Mouse (Mus musculus): ENCODE measurements at regions not wholly inside any gene's neighbourhood (a gene's known extent, or its start where the extent isn't known, plus 50 kb on each side); places are given as distances from the start of the nearest gene placed in this dataset.

DNA sequence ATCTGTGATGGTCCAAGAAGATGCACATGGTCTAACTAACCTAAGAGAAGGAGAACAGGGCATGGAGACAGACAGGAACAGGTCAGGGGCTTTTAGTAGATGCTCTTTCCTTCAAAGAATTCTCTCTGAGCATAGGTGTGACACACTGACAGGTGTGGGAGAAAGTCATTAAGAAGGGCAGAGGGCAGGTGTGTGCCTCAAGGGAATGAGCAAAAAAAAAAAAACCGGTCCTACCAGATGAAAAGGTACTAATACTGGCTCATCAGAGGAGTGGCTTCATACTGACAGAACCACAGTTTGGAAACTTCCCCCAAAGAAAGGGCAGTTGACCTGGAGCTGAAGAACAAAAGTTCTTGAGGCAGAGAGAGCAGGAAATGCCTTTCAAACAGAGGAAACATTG, 105.3 kb upstream of the Stx16 start:
- H3K27ac ChIP-seq (ENCODE audit: low read length) = no peak overlapping the region
- no peak for ATAC-seq (ENCODE audit: insufficient number of reproducible peaks, insufficient read depth, low FRiP score, low read depth)
- 65% methylated on average over 1 of the region's 1 CpGs for WGBS
- no peak overlapping the region for H3K4me2 ChIP-seq (replicated peaks; ENCODE audit: low read depth, low read length)
- no peaks in the 10 kb centered on the region for H3K4me1 ChIP-seq (ENCODE audit: control insufficient read depth, insufficient read depth, low read length)
- H3K9ac ChIP-seq (replicated peaks; ENCODE audit: low read depth, low read length) = no peak overlapping the region
- H3K4me3 ChIP-seq (ENCODE audit: low read depth, low read length) = no peak overlapping the region
- H3K27me3 ChIP-seq (ENCODE audit: control insufficient read depth, insufficient read depth, low read length) = no peaks in the 10 kb centered on the region
- H3K9me3 ChIP-seq (ENCODE audit: control insufficient read depth, low read depth, low read length) = 0 out of 2 replicates have a peak, but pooled peaks cover 11% of the 10 kb centered on the region
- no peaks in the 10 kb centered on the region for H3K36me3 ChIP-seq (ENCODE audit: control insufficient read depth, insufficient read depth, low read length)

DNA sequence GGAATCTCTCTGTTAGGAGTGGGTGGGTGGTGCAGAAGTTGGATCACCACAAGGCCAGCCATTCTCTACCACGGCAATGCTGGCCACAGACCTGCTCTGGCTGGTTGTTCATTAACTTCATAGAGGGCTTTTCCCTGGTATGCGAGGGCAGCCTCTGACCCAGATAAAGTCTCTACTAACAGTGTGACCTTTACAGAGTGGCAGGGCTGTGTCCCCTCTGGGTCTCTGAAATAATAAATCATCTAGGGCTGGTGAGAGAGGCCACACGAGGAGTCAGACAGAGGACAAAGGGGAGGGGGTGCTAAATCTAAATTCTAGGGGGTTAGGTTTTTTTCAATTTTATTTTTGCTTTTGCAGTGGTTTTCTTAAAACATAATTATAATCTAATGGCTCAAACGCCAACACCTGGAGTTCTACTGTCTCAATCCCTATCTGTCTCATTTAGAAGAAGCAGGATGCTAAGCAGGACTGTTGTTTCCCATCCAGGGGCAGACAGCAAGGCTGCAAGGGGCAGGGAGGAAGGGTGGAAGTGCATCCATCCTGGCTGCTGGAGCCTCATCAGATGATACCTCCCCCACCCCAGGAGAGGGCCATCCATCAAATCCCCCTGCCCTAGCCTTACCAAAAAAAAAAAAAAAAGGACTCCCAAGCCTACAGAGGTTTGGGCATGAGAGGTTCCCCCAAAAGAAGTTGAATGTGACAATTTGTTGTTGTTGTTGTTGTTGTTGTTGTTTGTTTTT, 99.6 kb upstream of the Stx16 start:
- Histone ChIP-seq H3K27me3 (ENCODE audit: control insufficient read depth, insufficient read depth, low read length) (no peaks in the 10 kb centered on the region), H3K36me3 (ENCODE audit: control insufficient read depth, insufficient read depth, low read length) (no peaks in the 10 kb centered on the region), H3K9me3 (ENCODE audit: control insufficient read depth, low read depth, low read length) (0 out of 2 replicates have a peak, but pooled peaks cover 11% of the 10 kb centered on the region), H3K4me3 (ENCODE audit: low read depth, low read length) (no peak overlapping the region), H3K27ac (ENCODE audit: low read length) (peak overlapping the region; percentile 77; the same call in 1 of the 2 replicates), H3K9ac (replicated peaks; ENCODE audit: low read depth, low read length) (no peak overlapping the region), H3K4me2 (replicated peaks; ENCODE audit: low read depth, low read length) (no peak overlapping the region), H3K4me1 (ENCODE audit: control insufficient read depth, insufficient read depth, low read length) (peaks cover 14% of the 10 kb centered on the region; the same call in 1 of the 2 replicates)
- WGBS = 23% methylated on average over 4 of the region's 4 CpGs
- peak; percentile 74 for ATAC-seq (ENCODE audit: insufficient number of reproducible peaks, insufficient read depth, low FRiP score, low read depth)

DNA sequence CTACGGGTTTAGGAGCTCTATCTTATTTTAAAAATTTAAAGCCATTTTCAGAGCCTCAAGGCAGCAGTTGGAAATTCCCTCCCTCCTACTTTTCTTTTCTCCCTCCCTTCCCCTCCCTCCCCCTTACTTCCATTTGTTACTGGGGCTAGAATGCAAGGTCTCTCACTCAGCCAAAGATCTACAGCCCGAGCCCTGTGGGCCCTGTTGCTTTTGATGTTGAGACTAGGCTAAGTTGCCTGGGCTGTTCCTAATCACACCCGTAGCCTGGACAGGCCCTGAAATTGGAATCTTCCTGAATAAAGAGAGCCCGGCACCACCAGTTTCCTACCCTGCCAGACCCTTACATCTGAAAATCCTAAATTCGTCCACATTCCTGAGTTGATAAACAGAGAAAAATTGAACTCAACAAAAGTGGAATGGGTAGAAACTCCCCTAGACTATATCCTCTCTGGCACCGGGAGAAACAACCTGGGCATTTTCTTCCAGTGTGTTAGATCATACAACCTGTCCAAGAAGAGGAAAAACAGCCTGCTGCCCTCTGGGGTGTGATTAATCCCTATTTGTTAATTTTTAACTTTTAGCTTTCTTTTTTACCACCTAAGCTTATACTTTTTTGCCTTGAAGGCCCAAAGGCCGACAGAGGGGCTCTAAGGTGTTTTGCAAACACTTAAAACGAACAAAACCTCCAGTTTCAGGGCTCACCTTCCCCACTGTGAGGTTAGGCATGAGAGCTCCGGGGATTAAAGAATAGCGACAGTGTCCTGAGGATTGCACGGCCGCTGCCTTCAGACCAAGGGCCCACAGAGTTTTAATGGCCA, 98.7 kb upstream of the Stx16 start:
- H3K36me3 ChIP-seq (ENCODE audit: control insufficient read depth, insufficient read depth, low read length) = no peaks in the 10 kb centered on the region
- H3K4me3 ChIP-seq (ENCODE audit: low read depth, low read length) = no peak overlapping the region
- ATAC-seq (ENCODE audit: insufficient number of reproducible peaks, insufficient read depth, low FRiP score, low read depth) = peak; percentile 70
- 19% methylated on average over 12 of the region's 12 CpGs for WGBS
- no peak overlapping the region for H3K4me2 ChIP-seq (replicated peaks; ENCODE audit: low read depth, low read length)
- H3K4me1 ChIP-seq (ENCODE audit: control insufficient read depth, insufficient read depth, low read length) = peaks cover 14% of the 10 kb centered on the region; the same call in 1 of the 2 replicates
- H3K27ac ChIP-seq (ENCODE audit: low read length) = peak overlapping the region; percentile 77
- H3K27me3 ChIP-seq (ENCODE audit: control insufficient read depth, insufficient read depth, low read length) = no peaks in the 10 kb centered on the region
- H3K9me3 ChIP-seq (ENCODE audit: control insufficient read depth, low read depth, low read length) = 0 out of 2 replicates have a peak, but pooled peaks cover 11% of the 10 kb centered on the region
- no peak overlapping the region for H3K9ac ChIP-seq (replicated peaks; ENCODE audit: low read depth, low read length)

DNA sequence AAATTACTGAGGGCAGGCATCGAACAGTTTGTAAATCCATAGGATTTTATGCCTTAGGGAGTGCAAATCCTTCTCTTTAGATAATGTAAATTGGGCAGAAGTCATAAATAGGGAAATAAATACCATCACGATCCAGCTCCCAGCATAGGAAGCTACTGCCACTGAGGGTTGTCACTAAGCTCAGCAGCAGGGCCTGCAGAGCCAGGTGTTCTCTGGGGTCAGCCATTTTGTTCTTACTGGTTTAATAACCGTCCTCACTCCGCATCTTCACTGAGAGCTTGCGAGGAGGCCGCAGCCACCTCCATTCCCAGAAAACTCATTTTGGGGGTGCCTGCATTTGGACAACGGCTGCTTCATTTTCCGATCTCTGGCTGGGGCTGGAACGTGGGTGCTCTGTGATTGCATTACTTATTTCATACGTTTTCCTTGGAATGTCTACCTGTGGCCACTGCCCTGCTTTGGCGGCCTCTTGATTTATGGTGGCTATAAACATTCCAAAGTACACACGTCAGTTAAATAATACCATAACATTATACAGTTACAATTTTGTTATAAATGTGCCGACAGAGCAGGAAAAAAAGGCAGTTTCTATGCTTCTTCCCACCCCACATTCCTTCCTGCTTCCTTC, 97.9 kb upstream of the Stx16 start:
- H3K27ac ChIP-seq (ENCODE audit: low read length) = peak overlapping the region; percentile 77; the same call in 1 of the 2 replicates
- WGBS = 40% methylated on average over 13 of the region's 13 CpGs

DNA sequence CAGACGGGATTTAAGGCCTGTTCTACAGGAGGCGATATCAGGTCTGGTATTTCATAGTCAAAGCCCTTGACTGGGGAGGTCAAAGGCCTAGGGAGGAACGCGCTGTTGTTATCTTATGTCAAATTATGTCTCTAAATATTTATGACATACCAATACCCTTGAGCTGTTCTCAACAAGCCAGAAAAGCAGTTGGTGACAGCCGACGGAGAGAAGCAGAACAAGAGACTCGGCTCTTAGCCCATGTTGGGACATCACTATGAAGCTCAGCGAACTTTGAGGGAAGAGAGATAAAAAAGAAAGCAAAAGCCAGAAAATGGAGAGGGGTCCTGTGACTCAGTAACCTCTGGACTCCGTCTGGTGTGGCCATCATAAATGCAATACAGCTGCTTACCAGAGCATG, 95.1 kb upstream of the Stx16 start:
- 60% methylated on average over 9 of the region's 9 CpGs for WGBS

More for the DNA sequence above, 97.9 kb upstream of the Stx16 start:
- Histone ChIP-seq H3K4me3 (ENCODE audit: low read depth, low read length) (no peak overlapping the region), H3K4me2 (replicated peaks; ENCODE audit: low read depth, low read length) (no peak overlapping the region), H3K27me3 (ENCODE audit: control insufficient read depth, insufficient read depth, low read length) (no peaks in the 10 kb centered on the region), H3K36me3 (ENCODE audit: control insufficient read depth, insufficient read depth, low read length) (no peaks in the 10 kb centered on the region), H3K9me3 (ENCODE audit: control insufficient read depth, low read depth, low read length) (0 out of 2 replicates have a peak, but pooled peaks cover 11% of the 10 kb centered on the region), H3K9ac (replicated peaks; ENCODE audit: low read depth, low read length) (no peak overlapping the region), H3K4me1 (ENCODE audit: control insufficient read depth, insufficient read depth, low read length) (peaks cover 14% of the 10 kb centered on the region; the same call in 1 of the 2 replicates)
- ATAC-seq (ENCODE audit: insufficient number of reproducible peaks, insufficient read depth, low FRiP score, low read depth) = no peak

DNA sequence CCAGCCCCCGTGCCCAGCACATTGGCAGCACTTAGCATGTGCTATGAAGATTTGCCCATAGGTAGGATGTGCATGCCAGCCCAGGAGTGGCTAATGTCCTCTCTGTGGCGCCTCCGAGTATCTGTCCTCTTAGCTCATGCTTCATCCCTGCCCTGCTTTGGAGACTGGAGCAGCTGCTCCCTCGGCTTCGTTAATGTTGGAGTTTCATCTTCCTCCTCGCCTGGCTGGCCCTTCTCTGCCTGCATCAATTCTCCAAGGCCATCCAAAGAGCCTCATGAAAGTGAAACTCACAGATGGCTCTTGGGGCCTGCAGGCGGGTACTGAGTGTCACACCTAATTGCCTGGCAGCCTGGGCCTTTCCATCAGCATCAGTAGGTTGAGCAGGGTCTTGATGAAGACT, 88.6 kb upstream of the Stx16 start:
- Histone ChIP-seq H3K9ac (replicated peaks; ENCODE audit: low read depth, low read length) (no peak overlapping the region), H3K4me2 (replicated peaks; ENCODE audit: low read depth, low read length) (no peak overlapping the region), H3K9me3 (ENCODE audit: control insufficient read depth, low read depth, low read length) (no peaks in the 10 kb centered on the region), H3K36me3 (ENCODE audit: control insufficient read depth, insufficient read depth, low read length) (no peaks in the 10 kb centered on the region), H3K4me1 (ENCODE audit: control insufficient read depth, insufficient read depth, low read length) (peaks cover 8% of the 10 kb centered on the region; the same call in 1 of the 2 replicates), H3K4me3 (ENCODE audit: low read depth, low read length) (no peak overlapping the region), H3K27ac (ENCODE audit: low read length) (no peak overlapping the region), H3K27me3 (ENCODE audit: control insufficient read depth, insufficient read depth, low read length) (no peaks in the 10 kb centered on the region)
- ATAC-seq (ENCODE audit: insufficient number of reproducible peaks, insufficient read depth, low FRiP score, low read depth) = no peak
- 90% methylated on average over 7 of the region's 7 CpGs for WGBS

More for the DNA sequence above, 95.1 kb upstream of the Stx16 start:
- H3K9me3 ChIP-seq (ENCODE audit: control insufficient read depth, low read depth, low read length) = no peaks in the 10 kb centered on the region
- no peak overlapping the region for H3K9ac ChIP-seq (replicated peaks; ENCODE audit: low read depth, low read length)
- H3K4me3 ChIP-seq (ENCODE audit: low read depth, low read length) = no peak overlapping the region
- H3K36me3 ChIP-seq (ENCODE audit: control insufficient read depth, insufficient read depth, low read length) = no peaks in the 10 kb centered on the region
- H3K4me2 ChIP-seq (replicated peaks; ENCODE audit: low read depth, low read length) = no peak overlapping the region
- ATAC-seq (ENCODE audit: insufficient number of reproducible peaks, insufficient read depth, low FRiP score, low read depth) = no peak
- H3K27me3 ChIP-seq (ENCODE audit: control insufficient read depth, insufficient read depth, low read length) = no peaks in the 10 kb centered on the region
- peaks cover 12% of the 10 kb centered on the region; the same call in 1 of the 2 replicates for H3K4me1 ChIP-seq (ENCODE audit: control insufficient read depth, insufficient read depth, low read length)
- H3K27ac ChIP-seq (ENCODE audit: low read length) = no peak overlapping the region

DNA sequence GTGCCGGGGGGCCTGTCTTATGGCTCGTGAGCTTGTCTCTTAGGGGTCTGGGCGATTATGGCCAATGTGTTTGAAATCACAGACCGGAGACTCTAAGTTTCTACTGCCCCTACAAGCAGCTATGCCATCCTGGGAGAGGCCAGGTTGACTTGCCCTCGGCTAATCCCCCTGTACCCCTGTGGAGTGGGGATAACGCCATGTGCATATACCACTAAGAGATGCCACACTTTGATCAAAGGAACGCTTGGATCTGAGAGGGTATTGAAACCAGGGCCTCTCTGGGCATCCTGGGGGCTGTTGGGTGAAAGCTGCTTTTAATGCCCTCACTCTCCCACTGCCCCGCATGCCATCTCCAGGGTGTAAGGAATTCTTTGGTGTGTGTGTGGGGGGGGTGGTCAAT, 88.2 kb upstream of the Stx16 start:
- Histone ChIP-seq H3K36me3 (ENCODE audit: control insufficient read depth, insufficient read depth, low read length) (no peaks in the 10 kb centered on the region), H3K27me3 (ENCODE audit: control insufficient read depth, insufficient read depth, low read length) (no peaks in the 10 kb centered on the region), H3K4me3 (ENCODE audit: low read depth, low read length) (no peak overlapping the region), H3K9ac (replicated peaks; ENCODE audit: low read depth, low read length) (no peak overlapping the region), H3K9me3 (ENCODE audit: control insufficient read depth, low read depth, low read length) (no peaks in the 10 kb centered on the region), H3K4me2 (replicated peaks; ENCODE audit: low read depth, low read length) (no peak overlapping the region), H3K27ac (ENCODE audit: low read length) (no peak overlapping the region), H3K4me1 (ENCODE audit: control insufficient read depth, insufficient read depth, low read length) (peaks cover 8% of the 10 kb centered on the region; the same call in 1 of the 2 replicates)
- 91% methylated on average over 8 of the region's 8 CpGs for WGBS
- ATAC-seq (ENCODE audit: insufficient number of reproducible peaks, insufficient read depth, low FRiP score, low read depth) = no peak

DNA sequence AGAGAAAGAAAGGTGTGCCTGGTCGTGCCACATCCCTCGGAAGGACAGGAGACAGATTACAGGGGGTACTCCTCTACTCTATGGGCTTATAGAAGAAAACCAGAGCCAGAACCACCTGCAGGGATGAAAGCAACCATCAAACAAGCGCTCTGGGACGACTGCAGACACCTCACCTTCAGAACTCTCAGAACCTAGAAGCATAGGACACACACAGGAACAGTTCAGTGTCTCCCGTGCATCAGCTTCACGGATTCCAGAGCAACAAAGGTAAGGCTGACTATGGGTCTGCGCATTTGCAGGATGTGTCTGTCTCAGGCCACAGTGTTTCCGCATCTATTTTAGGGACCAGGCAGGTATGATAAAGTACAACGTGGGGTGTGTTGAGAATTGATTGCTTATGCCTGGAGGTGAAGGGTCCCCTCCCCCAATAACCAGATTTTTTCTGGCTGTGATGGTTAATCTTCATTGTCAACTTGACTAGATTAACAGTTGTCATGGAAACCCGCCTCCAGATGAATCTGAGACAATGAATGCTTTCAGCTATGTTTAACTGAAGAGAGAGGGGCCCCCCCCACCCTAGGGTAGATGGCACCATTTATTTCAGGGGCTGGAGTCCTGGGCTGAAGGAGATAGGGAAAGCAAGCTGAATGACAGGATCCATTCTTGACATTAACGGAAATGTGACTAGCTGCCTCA, 87.3 kb upstream of the Stx16 start:
- peaks cover 9% of the 10 kb centered on the region; the same call in 1 of the 2 replicates for H3K4me1 ChIP-seq (ENCODE audit: control insufficient read depth, insufficient read depth, low read length)
- 71% methylated on average over 11 of the region's 11 CpGs for WGBS
- no peak overlapping the region for H3K4me2 ChIP-seq (replicated peaks; ENCODE audit: low read depth, low read length)
- H3K36me3 ChIP-seq (ENCODE audit: control insufficient read depth, insufficient read depth, low read length) = no peaks in the 10 kb centered on the region
- H3K27me3 ChIP-seq (ENCODE audit: control insufficient read depth, insufficient read depth, low read length) = no peaks in the 10 kb centered on the region
- H3K27ac ChIP-seq (ENCODE audit: low read length) = no peak overlapping the region
- no peak for ATAC-seq (ENCODE audit: insufficient number of reproducible peaks, insufficient read depth, low FRiP score, low read depth)
- H3K4me3 ChIP-seq (ENCODE audit: low read depth, low read length) = no peak overlapping the region
- H3K9me3 ChIP-seq (ENCODE audit: control insufficient read depth, low read depth, low read length) = no peaks in the 10 kb centered on the region
- H3K9ac ChIP-seq (replicated peaks; ENCODE audit: low read depth, low read length) = no peak overlapping the region

Data from stomach, embryonic 14.5 days (tissue).